Mouse (Mus musculus) lung, adult 2 months (tissue): ENCODE data around the gene Slc7a7.

ENCODE experiments used
- CTCF ChIP-seq: fragments of 200-500 bp; IDR thresholded peaks from 2 replicates; pipeline ENCODE4 v1.5.1; 2011; ENCODE audit warnings: mild to moderate bottlenecking, low read length, control low read depth; ENCODE audit not compliant: insufficient read depth
- POLR2A ChIP-seq: fragments of 200-500 bp; IDR thresholded peaks from 2 replicates; pipeline ENCODE4 v1.6.1; 2011; ENCODE audit warnings: low read depth, mild to moderate bottlenecking, control low read depth, low read length, borderline replicate concordance; ENCODE audit errors: extremely low read depth

GRCm38 (mm10) chr14:54360577-54361340 is 56.8 kb downstream of the Slc7a7 start, which contains the start of gene Oxa1l:
- TF ChIP-seq POLR2A (peak; percentile 90; the same call in 1 of the 2 replicates), CTCF (no peak)
